Mouse (Mus musculus) A20 (cell line): Measurements from ENCODE around the gene Gsg1l2.

Source experiments
- DNase-seq: peaks from one replicate; pipeline ENCODE4 v3.0.0-alpha.2; 2011; ENCODE audit warnings: low read depth, low spot score

Gene Gsg1l2

DNA sequence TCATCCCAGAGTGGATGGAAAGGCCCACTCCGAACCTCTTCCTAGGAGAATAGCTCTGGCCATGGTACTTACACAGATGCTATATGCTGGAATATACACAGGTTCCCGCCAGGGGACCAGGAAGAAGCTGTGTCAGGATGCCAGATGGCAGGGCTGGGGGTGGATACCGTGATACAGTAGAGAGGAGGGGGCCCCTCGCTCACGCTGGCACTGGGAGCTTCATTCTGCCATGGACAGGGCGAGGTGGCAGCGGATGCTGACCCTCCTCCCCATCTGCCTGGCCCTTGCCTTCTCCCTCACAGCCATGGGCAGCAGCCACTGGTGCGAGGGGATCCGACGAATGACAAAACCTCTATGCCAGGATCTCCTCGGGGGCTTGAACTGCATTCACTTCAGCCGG is at the start of gene Gsg1l2:
Gene Gsg1l2, plus strand, starts transcription at position 230 of the 400 bp plus-strand sequence.
- DNase-seq, result no peak

DNA sequence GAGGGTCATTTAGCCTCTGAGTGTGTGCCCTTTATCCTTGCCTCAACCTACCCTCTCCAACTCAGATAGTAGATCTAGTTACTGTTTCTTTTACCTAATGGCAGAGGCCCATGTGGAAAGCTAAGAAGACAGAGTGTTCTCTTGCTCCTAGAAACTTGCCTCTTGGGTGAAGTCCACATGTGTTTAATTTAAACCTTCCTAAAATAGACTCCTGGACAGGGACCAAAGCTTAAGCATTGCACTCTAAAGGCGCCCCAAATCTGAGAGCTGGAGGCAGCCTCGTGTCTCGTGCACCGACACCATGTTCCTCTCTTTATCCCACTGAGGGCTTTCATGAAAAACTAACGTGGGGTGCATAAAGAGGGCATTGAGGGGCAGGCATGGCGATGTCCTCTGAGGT is 47.3 kb upstream of the Gsg1l2 start:
- DNase-seq, result no peak

- no peak for DNase-seq
These were observed 45.7 kb upstream of the Gsg1l2 start for GRCm38 (mm10) chr11:67728726-67729125.

DNA sequence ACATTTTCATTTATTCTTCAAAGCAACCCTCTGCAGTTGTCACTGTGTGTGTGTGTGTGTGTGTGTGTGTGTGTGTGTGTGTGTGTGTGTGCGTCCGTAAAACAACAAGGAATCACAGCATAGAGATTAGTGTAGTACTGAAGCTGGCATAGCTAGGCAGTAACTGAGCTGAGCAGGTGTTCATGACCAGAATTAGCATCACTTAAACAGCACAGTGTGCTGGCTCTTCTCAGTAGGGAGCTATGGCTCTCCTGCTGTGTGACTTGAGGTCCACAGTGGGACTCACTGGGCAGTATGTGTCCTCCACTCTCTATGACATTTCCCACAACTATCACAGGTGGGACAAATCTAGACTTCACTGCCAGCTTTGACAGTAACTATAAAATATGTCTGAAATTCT is 43.4 kb upstream of the Gsg1l2 start:
- no peak for DNase-seq

DNA sequence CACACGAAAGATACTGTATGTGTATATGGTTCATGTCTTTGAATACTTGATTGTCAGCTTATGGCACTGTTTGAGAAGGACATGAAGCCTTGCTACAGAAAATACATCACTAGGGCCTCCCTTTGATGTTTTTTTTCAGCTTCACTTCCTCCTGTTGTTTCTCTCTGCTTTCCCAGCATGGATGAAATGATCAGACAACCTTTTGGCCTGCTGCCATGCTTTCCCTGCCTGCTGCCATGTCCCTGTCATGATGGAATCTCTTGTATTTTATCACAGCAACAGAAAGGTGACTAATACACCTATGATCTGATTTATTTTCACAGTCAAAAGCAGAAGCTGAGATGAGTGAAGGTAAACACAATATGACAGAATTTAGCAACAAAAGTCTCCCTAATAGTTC is 40.7 kb upstream of the Gsg1l2 start:
- no peak for DNase-seq

- DNase-seq, result peak; percentile 82
These were observed 39.8 kb upstream of the Gsg1l2 start for GRCm38 (mm10) chr11:67734597-67734996.

DNA sequence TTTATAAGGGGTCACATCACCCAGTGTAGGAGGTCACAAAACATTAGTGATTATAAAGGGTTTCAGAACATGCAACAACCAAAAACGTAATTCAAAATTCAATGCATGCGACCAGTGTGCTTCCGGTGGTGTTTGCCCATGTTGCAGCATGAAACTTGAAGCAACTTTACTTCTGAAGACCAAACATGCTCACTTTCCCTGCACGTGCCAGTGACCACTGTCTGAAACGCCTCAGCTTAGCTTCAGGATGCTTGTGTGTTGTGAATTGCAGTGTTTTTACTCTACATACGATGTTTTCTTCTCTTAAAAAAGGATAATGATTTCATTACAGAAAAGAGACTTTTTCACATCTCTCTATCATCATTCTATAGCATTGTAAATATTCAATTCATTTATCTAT is 36.1 kb upstream of the Gsg1l2 start:
- DNase-seq, result no peak

DNA sequence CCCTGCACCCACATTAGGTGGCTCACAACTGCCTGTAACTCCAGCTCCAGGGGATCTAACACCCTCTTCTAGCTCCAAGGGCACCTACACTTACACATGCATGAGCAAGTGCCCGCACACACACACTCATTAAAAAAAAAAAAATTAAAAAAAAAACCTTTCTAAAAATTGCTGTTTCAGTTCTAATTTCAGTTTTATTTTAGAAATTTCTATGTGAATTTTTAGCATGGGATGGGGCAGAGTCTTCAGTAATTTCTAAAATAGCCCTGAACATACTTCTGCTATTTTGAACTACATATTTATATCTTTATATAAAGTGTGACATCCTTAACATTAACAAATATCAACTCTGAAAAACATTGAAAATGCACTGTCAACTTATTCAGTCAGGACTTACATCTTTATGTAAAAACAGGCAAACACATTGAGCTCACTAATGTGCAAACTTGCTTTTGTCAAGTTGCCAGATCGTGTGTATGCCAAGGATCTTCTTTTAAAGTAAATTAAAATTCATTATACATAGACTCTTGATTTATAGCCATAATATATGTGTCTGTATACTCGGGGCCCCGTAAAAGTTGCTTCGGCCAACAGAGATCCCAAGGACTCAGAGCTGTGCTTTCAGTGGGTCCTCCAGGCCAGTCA is 35.4 kb upstream of the Gsg1l2 start:
- DNase-seq, result peak; percentile 16

DNA sequence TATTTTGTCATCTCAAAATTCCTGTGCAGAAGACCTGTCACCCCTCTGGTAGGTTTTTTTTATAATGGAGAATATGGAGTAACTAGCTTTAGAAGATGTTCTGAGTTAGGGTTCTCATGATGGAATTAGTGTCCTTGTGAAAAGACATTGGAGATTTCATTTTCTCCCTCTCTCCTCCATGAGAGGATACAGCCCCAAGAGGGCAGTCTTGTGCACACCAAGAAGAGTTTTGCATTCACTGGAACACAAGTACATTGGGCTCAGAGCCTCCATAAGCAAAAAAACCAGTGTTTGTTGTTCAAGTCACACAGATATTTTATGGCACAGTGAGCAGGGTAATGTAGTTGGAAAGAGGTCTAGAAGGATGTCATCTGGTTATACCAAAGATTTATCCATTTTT is 32.8 kb upstream of the Gsg1l2 start:
- no peak for DNase-seq

GRCm38 (mm10) chr11:67756287-67756686 is 18.1 kb upstream of the Gsg1l2 start:
- DNase-seq, result no peak

- DNase-seq, result peak; percentile 21
These were observed 16.8 kb upstream of the Gsg1l2 start for GRCm38 (mm10) chr11:67757373-67758167.

- no peak for DNase-seq
These were observed 3.4 kb upstream of the Gsg1l2 start, which contains the start of gene Glp2r for GRCm38 (mm10) chr11:67771053-67771452. Gene Glp2r, minus strand, starts transcription at chr11:67771153.

GRCm38 (mm10) chr11:67771691-67772090 is 2.7 kb upstream of the Gsg1l2 start:
- DNase-seq, result no peak

- peak; percentile 69 for DNase-seq
These were observed 1.8 kb upstream of the Gsg1l2 start for GRCm38 (mm10) chr11:67772577-67772976.

- DNase-seq, result no peak
These were observed 15.8 kb downstream of the Gsg1l2 start for GRCm38 (mm10) chr11:67790182-67790581.

- no peak for DNase-seq
These were observed 23.5 kb downstream of the Gsg1l2 start, which contains the start of gene Dhrs7c for GRCm38 (mm10) chr11:67797931-67798330. Gene Dhrs7c, plus strand, starts transcription at chr11:67798187.

DNA sequence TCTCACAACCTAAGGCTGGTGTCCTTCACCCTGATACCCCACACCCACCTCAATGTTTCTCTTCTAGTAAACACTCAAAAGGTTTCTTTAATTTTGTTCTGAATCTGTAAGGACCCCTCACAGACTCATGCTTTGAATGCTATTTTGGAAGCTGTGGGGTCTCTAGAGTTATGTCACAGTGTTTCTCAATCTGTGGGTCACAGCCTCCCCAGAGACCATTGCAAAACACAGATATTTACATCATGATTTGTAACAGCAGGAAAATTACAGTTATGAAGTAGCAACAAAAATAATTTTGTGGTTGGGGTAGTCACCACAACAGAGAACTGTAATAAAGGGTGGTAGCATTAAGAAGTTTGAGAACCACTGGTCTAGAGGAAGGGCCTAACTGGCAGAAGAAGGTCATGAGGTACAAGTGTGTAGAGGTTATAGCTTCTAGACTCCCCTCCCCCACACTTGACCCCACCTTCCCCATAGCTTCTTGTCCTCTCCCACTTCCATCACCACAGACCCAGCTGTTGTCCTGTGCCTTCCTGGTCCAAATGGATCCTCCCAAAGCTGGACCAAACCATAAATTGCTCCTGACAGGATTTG is 25.8 kb downstream of the Gsg1l2 start:
- no peak for DNase-seq

DNA sequence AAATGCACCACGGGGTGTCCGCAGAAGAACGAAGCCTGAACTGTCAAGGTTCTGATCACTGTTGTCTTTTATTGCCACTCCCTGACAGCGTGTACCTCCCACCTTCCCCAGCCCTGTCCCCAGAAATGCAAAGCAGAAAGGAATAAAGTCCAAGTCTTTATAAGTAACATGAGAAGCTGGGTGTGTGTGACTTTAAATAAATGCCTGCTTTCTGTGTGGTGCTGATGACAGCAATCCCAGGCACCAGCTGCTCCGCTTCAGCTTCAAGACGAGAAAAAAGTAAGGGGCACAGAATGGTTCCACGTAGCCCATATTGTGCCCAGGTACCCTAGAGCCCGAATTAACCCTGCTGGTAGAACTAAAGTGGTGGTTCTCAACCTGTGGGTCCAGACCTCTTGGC is 26.8 kb downstream of the Gsg1l2 start:
- DNase-seq, result no peak

DNA sequence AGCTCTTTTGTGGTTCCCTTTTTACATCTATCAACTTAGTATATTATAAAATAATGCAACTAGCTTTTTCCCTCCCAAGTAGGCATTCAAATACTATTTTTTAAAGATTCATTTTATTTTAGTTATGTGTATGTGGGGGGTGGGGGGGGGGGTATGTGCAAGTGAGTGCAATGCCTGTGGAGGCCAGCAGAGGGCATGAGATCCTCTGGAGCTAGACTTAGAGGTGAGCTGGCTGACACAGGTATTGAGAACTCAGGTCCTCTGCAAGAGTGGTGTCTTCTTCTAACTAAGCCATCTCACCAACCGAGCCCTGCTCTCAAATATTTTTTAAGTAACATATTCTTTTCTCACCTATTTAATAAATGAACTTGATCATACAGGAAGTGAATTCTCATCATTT is 31.1 kb downstream of the Gsg1l2 start:
- DNase-seq, result peak; percentile 23

DNA sequence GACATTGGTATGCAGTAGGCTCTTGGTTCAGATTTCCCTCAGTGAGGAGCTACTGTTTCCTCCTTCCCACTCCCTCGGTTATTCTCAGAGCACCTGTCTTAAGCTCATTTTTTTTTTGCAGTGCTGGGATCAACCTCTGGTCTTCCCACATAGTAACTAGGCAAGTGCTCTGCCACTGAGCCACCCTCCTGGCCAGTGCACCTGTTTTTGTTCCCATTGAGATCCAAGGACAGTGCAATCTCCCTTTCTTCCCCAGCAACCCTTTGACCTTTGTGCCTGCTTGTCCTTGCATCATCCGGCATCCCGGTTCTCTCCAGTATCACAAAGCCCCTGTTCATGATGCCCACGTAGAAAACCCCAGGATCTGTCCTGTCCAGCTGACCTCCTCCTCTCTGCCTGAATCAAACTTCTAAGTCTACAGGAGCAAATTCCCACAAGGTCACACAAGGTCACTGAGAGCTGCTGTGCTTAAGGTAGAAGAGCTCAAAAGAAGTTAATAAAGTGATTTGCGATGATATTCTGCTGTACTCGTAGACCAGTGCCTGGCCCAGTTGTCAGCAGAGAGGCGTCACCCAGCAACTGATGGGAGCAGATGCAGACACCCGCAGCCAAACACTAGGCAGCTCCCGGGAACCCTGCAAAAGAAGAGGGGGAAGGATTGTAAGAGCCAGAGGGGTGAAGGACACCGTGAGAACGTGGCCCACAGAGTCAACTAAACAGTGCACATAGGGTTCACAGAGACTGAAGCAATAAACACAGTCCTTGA is 32.6 kb downstream of the Gsg1l2 start:
- DNase-seq, result no peak

GRCm38 (mm10) chr11:67808051-67808450 is 33.6 kb downstream of the Gsg1l2 start:
- DNase-seq, result no peak

- peak; percentile 7 for DNase-seq
These were observed 37.1 kb downstream of the Gsg1l2 start for GRCm38 (mm10) chr11:67811535-67811934.
